Mouse (Mus musculus): ENCODE results near the gene S100a9. TPM values are rescaled to one million over a fixed set of nuclear protein-coding genes. Genes with fewer than 3 reads are reported as not detected.

The S100a9 gene
- total RNA-seq, 2 experiments from 2014 or later: 3.1 to 4.4 TPM

Other genes with a start within 250 kb of the S100a9 start
- 10 to 100 TPM; 19.9 to 21.3 TPM for gene Npr1, start 229.9 kb downstream of the S100a9 start, total RNA-seq (2021)
- gene Ilf2, start 219.6 kb downstream of the S100a9 start, total RNA-seq (2021): 10 to 100 TPM; 29.6 to 32.2 TPM
- gene Snapin, start 204.7 kb downstream of the S100a9 start, total RNA-seq (2021): 10 to 100 TPM; 61.0 to 71.3 TPM
- 100 to 1,000 TPM in 1 of 2 experiments, 10 to 100 TPM in 1; 92.7 to 106 TPM for gene Chtop, start 186.2 kb downstream of the S100a9 start, total RNA-seq (2021)
- gene S100a1, start 181.3 kb downstream of the S100a9 start, total RNA-seq (2021): 100 to 1,000 TPM; 897 to 921 TPM
- gene S100a13, start 181.3 kb downstream of the S100a9 start, total RNA-seq (2021): 10 to 100 TPM; 31.2 to 32.1 TPM
- gene S100a14, start 168.9 kb downstream of the S100a9 start, total RNA-seq (2021): under 1 TPM; 0.46 to 0.53 TPM
- gene S100a16, start 158.5 kb downstream of the S100a9 start, total RNA-seq (2021): 10 to 100 TPM; 64.0 to 66.5 TPM
- gene S100a3, start 135.1 kb downstream of the S100a9 start, total RNA-seq (2021): not detected
- gene S100a2, start 105.5 kb downstream of the S100a9 start, total RNA-seq (2021): not detected
- not detected for gene Gm42674, start 93.8 kb downstream of the S100a9 start, total RNA-seq (2021)
- 10 to 100 TPM; 10.1 to 14.2 TPM for gene S100a4, start 92.0 kb downstream of the S100a9 start, total RNA-seq (2021)
- not detected for gene S100a5, start 87.2 kb downstream of the S100a9 start, total RNA-seq (2021)
- 10 to 100 TPM; 71.6 to 89.7 TPM for gene S100a6, start 82.8 kb downstream of the S100a9 start, total RNA-seq (2021)
- under 1 TPM in 1 of 2 experiments, not detected in 1; 0.27 TPM for gene S100a7a, start 41.7 kb downstream of the S100a9 start, total RNA-seq (2021)
- gene S100a8, start 26.7 kb downstream of the S100a9 start, total RNA-seq (2021): 1 to 10 TPM; 2.4 to 3.3 TPM
- gene Pglyrp4, start 31.2 kb upstream of the S100a9 start, total RNA-seq (2021): not detected
- gene Gm5849, start 82.2 kb upstream of the S100a9 start, total RNA-seq (2021): not detected

Data from heart, postnatal 36 days (tissue).